Mouse (Mus musculus) left cerebral cortex, postnatal 36 days (tissue): ENCODE measurements around the gene Usp49. TPM values are rescaled to one million over a fixed set of nuclear protein-coding genes. Genes with fewer than 3 reads are reported as not detected.
"Not testable (repeated sequence)": the region's sequence is repeated elsewhere in the genome, so short reads cannot be mapped to it uniquely, and the experiment has no call there.

Experiments used
- DNase-seq, 2 experiments: peaks; one replicate each; pipeline ENCODE4 v3.0.0; 2021 to 2022; ENCODE audit warnings: low spot score in 2 of 2, mixed read lengths in 1 of 2
- intact Hi-C: fragments of 180-260 bp; cut with DNase I; formaldehyde crosslinking; loops from one replicate; pipeline ENCODE4 v1.15.1; 2025
- total RNA-seq, 2 experiments: library from RNA; stranded (reverse); gene quantifications; 2 replicates each; pipeline ENCODE4 v1.2.3; 2021

The Usp49 gene
- 10 to 100 TPM; 10.6 to 13.5 TPM for total RNA-seq

GRCm38 (mm10) chr17:47630678-47631065 is at the start of gene Usp49:
TSS of gene Usp49 (plus strand) at chr17:47630690.
- intact Hi-C loops, result loop anchor here (5.0 kb wide), 1 partner anchor 42 kb away; no protein-coding TSS in a partner anchor
- DNase-seq, result no peak

DNA sequence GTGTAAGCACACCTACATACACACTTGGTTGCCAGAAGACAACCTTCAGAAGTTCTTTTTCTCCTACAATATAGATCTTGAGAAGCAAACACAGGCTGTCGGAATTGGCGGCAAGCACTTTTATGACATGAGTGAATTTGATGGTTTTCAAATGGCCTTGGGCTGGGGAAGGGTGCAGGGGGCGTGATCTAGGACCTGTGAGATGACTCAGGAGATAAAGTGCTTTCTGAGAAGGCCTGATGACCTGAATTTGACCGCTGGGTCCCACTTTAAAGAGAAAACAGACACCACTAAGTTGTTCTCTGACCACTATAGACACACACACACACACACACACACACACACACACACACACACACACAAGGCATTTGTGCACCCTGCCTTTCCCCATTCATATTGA is 49.5 kb upstream of the Usp49 start:
- no peak for DNase-seq
- intact Hi-C loops, result no loop called here

DNA sequence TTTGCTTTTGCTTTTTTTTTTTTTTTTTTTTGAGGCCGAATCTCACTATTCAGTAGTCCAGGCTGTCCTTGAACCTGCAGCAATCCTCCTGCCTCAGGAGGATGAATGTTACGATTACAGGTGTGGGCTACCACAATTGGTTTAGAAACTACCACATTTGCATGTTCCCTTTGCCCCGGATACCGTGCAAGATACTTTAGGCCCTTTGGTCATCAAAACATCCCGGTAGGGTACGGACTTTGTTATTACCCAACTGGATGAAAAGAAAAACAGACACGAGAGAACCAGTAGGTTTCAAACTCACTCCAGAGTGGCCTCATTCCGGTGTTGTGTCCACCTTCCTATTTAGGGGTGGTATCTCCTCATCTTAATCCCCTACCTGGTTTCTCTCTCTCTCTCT is 42.0 kb upstream of the Usp49 start:
- intact Hi-C loops, result no loop called here
- DNase-seq, result no peak

DNA sequence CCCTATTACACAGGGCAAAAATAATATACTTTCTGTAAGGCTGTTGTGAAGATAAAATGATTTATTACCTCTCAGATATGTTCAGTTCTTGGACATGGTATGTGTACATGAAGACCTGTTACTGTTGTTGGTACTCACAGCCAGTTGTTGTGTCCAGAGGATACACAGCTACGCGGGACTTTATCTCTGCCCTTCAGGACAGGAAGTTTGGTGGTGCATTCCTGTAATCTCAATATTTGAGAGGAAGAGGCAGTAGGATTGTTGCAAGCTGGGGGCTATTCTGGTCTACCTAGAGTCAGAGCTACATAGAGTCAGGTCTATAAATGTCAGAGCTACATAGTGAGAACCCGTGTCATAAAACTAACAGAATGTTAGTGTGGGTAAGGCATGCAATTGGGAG is 39.4 kb upstream of the Usp49 start:
- intact Hi-C loops, result no loop called here
- no peak for DNase-seq

DNA sequence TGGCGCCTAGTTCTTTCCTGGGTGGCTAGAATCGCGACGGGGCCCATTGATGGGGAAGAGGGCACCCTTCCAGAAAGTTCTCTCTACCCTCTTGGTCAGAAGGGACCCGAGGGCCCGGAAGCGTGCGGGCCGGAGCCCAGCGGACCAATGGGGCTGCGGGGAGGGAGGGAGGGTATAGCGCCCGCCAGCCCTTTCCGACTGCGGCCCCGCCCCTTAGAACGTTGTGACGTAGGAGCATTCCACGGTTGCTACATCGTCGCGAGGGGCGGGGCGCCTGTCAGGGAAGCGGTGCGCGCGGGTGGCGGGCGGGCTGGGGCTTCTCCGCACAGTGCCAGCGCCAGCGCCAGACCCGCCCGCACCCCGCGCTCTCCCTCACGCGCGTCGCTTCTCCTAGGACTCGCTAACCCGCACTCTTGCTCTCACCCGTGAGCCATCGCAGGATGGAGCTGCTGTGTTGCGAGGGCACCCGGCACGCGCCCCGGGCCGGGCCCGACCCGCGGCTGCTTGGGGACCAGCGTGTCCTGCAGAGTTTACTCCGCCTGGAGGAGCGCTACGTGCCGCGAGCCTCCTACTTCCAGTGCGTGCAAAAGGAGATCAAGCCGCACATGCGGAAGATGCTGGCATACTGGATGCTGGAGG is 37.2 kb upstream of the Usp49 start:
- peak; percentile 87 to 88 for DNase-seq
- intact Hi-C loops, result no loop called here

DNA sequence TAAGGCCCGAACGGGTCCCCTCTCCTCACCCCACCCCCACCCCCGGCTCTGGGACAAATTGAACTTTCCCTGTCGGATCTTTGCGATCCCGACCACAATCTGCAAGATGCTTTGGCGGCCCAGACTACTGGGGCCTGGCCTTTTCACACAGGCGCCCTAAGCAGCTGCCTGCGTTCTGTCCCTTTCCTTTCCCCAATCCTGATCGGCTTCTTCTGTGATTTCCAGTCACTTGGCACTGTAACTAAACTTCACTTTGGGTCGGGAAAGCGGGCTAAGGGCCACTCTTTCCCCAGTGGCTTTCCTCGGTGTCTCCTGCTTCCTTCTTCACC is 36.7 kb upstream of the Usp49 start:
- intact Hi-C loops, result no loop called here
- DNase-seq, result peak; percentile 30 to 38

GRCm38 (mm10) chr17:47594183-47594968 is 36.1 kb upstream of the Usp49 start:
- intact Hi-C loops, result no loop called here
- DNase-seq, result peak in 1 of 2 experiments; percentile 38

DNA sequence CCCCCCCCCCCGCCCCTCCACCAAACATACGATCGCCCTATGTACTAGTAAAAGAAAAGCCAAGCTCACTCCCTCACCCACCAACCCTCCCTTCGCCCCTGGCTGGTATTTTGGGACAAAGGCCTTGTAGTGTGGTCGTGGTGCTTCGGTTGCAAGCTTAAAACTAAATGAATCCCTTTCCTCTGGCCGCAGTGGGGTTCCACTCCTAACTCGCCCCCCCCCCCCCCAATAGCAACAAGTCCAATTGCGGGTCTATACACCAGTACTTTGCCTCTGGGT is 35.6 kb upstream of the Usp49 start:
- no peak for DNase-seq
- intact Hi-C loops, result loop anchor here (5.0 kb wide), 1 partner anchor 83 kb away; no protein-coding TSS in a partner anchor

DNA sequence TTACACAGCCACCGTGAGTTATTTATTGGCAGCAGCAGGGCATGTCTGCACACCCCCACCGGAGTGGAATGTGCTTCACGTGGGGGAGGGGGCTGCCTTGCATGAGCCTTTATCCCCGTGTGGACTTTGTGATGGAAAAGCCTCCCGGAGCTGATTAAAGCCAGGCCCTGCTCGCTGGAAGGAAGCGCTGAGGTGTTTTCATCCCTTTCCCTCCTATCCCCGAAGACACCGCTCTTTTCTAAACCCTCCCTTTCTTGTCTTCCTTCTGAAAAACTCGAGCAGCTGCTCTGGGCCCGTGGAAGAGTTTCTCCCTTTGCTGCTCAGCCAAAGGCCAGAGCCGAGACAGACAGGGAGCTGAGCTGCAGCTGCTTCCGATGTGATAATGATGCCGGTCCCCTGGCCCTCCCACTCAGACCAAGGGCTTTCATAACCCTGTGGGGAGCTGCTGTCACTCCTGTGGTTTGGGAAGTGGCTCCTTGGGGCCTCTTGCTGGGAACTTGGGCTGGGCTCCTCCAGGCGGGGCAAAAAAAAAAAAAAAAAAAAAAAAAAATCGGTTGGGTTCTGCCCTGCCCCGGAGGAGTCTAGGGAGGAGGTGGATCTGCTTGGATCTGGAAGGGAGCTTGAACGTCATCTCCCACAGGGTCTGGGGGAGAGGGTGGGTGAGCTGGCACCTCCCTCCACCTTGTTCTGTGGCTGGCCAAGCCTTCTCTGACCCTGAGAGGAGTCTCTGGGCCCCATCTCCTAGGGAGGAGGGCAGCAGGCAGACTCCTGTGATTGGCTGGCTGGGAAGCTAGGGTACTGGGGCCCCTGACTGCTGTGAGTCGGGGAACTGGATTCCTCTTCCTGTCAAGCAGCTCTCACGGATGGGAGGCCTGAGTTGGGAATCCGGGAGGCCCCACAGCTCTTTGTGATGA is 35.0 kb upstream of the Usp49 start:
- DNase-seq, result no peak
- intact Hi-C loops, result loop anchor here (5.0 kb wide), 1 partner anchor 83 kb away; no protein-coding TSS in a partner anchor

- no peak for DNase-seq
- intact Hi-C loops, result loop anchor here (5.0 kb wide), 1 partner anchor 84 kb away; no protein-coding TSS in a partner anchor
Measured at GRCm38 (mm10) chr17:47596162-47596838, 34.2 kb upstream of the Usp49 start.

DNA sequence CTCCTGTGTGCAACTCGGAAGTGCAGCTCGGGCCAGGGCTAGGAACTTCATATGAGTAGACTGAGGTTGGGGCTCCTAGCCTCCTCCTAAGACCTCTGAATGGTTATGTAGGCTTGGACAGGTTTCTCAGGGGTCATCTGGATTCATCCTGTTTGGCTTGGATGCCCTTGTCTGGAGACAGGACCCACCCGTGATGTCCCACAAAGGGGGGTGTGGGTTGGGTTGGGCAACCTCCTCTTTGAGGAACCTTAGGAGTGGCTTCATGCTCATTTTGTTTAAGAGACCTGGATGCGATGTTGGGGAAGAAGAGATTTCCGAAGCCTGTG is 33.7 kb upstream of the Usp49 start:
- DNase-seq, result no peak
- intact Hi-C loops, result loop anchor here (5.0 kb wide), 1 partner anchor 85 kb away; no protein-coding TSS in a partner anchor

- intact Hi-C loops, result loop anchor here (5.0 kb wide), 1 partner anchor 85 kb away; no protein-coding TSS in a partner anchor
- no peak for DNase-seq
Measured at GRCm38 (mm10) chr17:47597261-47597660, 33.2 kb upstream of the Usp49 start.

- intact Hi-C loops, result loop anchor here (5.0 kb wide), 1 partner anchor 86 kb away; no protein-coding TSS in a partner anchor
- no peak for DNase-seq
Measured at GRCm38 (mm10) chr17:47597838-47598579, 32.5 kb upstream of the Usp49 start.

GRCm38 (mm10) chr17:47598580-47599304 is 31.7 kb upstream of the Usp49 start:
- DNase-seq, result not testable (repeated sequence)
- intact Hi-C loops, result loop anchor here (5.0 kb wide), 1 partner anchor 86 kb away; no protein-coding TSS in a partner anchor

DNA sequence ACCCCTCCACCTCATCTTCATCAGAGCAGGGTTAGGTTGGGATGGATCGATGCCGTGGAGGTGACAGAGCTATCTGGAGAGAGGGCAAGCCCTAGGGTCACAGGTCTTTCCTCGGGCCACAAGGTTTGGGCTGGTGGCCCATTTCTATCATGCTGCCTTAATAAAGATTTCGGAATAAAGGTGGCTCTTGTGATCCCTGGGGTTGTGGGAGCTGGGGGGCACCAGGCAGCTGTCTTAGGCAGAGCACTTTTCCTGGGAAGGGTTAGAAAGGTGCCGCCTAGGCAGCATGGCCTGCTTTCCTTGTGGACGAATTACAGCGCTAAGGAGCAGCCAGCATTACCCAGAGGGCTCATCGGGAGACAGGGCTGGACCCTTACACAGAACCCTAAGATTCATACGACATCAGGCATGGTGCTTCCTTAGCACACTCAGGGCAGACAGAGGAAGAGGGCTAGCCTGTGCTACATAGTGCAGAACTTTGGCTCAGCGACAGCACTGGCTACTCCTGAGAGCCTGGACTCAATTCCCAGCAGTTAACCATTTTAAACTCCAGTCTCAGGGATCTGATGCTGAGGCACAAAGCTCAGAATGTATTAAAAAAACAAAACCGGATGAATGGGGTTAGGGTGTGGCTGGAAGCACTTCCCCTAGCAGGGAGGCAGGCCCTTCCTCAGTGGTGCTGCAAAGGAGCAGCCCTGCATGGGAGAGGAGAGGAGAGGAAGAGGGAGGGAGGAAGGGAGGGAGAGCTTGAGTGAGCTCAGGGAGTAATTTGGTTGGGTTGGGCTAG is 30.8 kb upstream of the Usp49 start:
- intact Hi-C loops, result loop anchor here (5.0 kb wide), 1 partner anchor 87 kb away; no protein-coding TSS in a partner anchor
- no peak for DNase-seq

- intact Hi-C loops, result no loop called here
- DNase-seq, result no peak
Measured at GRCm38 (mm10) chr17:47600601-47601388, 29.7 kb upstream of the Usp49 start.

GRCm38 (mm10) chr17:47601389-47601755 is 29.1 kb upstream of the Usp49 start:
- intact Hi-C loops, result no loop called here
- DNase-seq, result no peak
